Mouse (Mus musculus): ENCODE measurements around the gene Khdrbs2.

- no peak for TF ChIP-seq ZNF384 (IDR thresholded peaks at IDR 0.05; ENCODE audit: low read depth, low read length)
- no peak for TF ChIP-seq CHD2 (IDR thresholded peaks at IDR 0.05; ENCODE audit: low read depth, low read length)
- TF ChIP-seq ZC3H11A (IDR thresholded peaks at IDR 0.05; ENCODE audit: borderline replicate concordance, low read depth, low read length): no peak
Observed at GRCm38 (mm10) chr1:32352076-32352475, 179.6 kb downstream of the Khdrbs2 start.
